Mouse (Mus musculus) forebrain, embryonic 13.5 days (tissue): Measurements from ENCODE around the gene Arl6ip5. TPM values are rescaled to one million over a fixed set of nuclear protein-coding genes. Genes with fewer than 3 reads are reported as not detected.

ENCODE experiments used
- ATAC-seq: fragments of 200-750 bp; cut with Nextera tagmentation; 2 replicates; pipeline ENCODE4 v1.8.0; 2017
- H3K27ac ChIP-seq: fragments of 300-500 bp; sonication (generic); 2 replicates; pipeline ENCODE4 v1.5.1; 2015; ENCODE audit warnings: inconsistent platforms, mild to moderate bottlenecking, moderate library complexity
- H3K27me3 ChIP-seq: fragments of 300-500 bp; sonication (generic); 2 replicates; pipeline ENCODE4 v1.6.1; 2015; ENCODE audit warnings: mild to moderate bottlenecking, inconsistent platforms
- H3K36me3 ChIP-seq: fragments of 300-500 bp; sonication (generic); 2 replicates; pipeline ENCODE4 v1.6.1; 2015; ENCODE audit warnings: mild to moderate bottlenecking, inconsistent platforms; ENCODE audit not compliant: poor library complexity, severe bottlenecking
- H3K4me1 ChIP-seq: fragments of 300-500 bp; sonication (generic); 2 replicates; pipeline ENCODE4 v1.6.1; 2015; ENCODE audit warnings: inconsistent platforms
- H3K4me2 ChIP-seq: fragments of 300-500 bp; sonication (generic); 2 replicates; pipeline ENCODE4 v1.6.1; 2015; ENCODE audit warnings: inconsistent platforms, mild to moderate bottlenecking, moderate library complexity
- H3K4me3 ChIP-seq: fragments of 300-500 bp; sonication (generic); 2 replicates; pipeline ENCODE4 v1.5.1; 2015; ENCODE audit warnings: mild to moderate bottlenecking, inconsistent platforms
- H3K9ac ChIP-seq: fragments of 300-500 bp; sonication (generic); 2 replicates; pipeline ENCODE4 v1.6.1; 2015; ENCODE audit warnings: mild to moderate bottlenecking, inconsistent platforms
- H3K9me3 ChIP-seq: fragments of 300-500 bp; sonication (generic); replicated peaks from 2 replicates; pipeline ENCODE4 v1.6.1; 2016; ENCODE audit warnings: inconsistent platforms
- WGBS: fragments of 180-500 bp; shearing (Covaris S2); methylation state at CpG from one replicate; pipeline ENCODE4 v1.1.7; 2015; 5-methylcytosine and 5-hydroxymethylcytosine counted together
- polyA plus RNA-seq: library from polyadenylated mRNA; unstranded; fragments of >200 nt; fragmentation: Nextera tagmentation; extraction: Ambion mirVana; gene quantifications from 2 replicates; pipeline ENCODE4 v1.2.1, GENCODE M21; 2015

Arl6ip5 gene
- polyA plus RNA-seq, 1 experiment from 2014 or later, result 83.9 TPM

DNA sequence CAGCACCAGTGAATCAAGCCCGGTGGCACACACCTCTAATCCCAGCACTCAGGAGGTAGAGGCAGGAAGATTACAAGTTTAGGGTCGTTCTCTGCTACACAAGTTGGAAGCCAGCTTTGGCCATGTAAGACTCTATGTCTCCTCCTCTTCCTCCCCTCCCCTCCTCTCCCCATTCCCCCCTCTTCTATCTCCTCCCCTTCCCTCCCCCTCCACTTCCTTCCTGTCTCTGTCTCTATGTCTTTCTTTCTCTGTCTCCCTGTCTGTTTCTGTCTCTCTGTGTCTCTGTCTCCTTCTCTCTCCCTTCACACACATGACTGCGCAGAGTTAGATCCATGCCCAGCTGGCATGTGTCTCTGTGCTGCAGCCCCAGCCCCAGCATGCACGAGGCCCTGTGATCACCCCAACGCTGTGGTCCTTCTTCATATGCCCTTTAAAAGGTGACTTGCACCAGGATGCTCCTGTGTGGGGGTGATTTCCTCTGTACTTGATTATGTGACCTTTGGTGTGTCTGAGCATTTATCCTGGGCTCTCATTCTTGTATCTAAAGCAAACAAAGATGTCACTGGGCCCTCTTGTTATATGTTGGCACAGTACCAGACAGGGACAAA, 66.5 kb downstream of the Arl6ip5 start:
- 61% methylated on average over 5 of the region's 5 CpGs for WGBS
- H3K9ac ChIP-seq, result no peak overlapping the region

DNA sequence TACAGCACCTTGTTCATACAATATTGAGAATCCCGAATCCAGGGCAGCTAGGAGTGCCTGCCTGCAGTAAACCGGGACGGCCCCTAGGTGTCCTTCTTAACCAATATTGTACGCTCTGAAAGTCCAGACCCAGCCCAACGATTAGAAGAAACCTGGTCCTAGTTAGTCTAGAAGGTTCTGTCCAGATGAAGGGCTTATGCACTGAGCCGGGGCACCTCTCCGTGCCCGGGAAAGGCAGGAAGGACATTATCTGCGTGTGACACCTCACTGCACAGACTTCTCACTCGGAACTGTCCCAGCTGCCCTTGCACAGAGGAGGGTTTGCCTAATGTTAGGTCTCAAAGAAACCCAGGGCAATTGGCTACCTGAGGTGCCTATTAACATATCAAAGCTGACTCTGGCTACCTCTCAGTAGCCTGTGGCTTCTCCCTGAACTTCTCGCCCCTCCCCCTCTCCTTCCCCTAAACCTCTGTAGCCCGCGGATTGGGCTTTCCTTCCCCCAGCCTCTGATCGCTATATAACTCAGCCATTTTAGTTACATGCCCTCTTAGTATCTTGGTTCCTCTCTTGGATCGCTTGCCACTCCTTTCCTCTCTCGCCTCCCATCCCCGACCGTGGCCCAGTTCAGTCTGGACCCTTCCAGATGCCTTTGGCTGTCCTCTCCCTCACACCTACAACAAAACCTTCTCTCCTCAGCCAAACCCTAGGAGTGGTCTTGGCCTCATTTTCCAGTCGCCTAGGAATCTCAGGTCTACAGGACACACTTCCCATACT, 67.7 kb downstream of the Arl6ip5 start:
- no peaks in the 10 kb centered on the region for H3K27me3 ChIP-seq
- WGBS, result 2% methylated on average over 19 of the region's 19 CpGs
- H3K4me1 ChIP-seq, result peaks cover 26% of the 10 kb centered on the region
- no peak overlapping the region for H3K27ac ChIP-seq
- H3K9ac ChIP-seq, result no peak overlapping the region
- H3K4me3 ChIP-seq, result peak overlapping the region; percentile 0; the same call in 1 of the 2 replicates
- no peaks in the 10 kb centered on the region for H3K36me3 ChIP-seq
- ATAC-seq, result peak; percentile 75
- H3K9me3 ChIP-seq, result no peaks in the 10 kb centered on the region
- H3K4me2 ChIP-seq, result peak overlapping the region; percentile 49

More for the DNA sequence above, 66.5 kb downstream of the Arl6ip5 start:
- Histone ChIP-seq H3K36me3 (no peaks in the 10 kb centered on the region), H3K27me3 (no peaks in the 10 kb centered on the region), H3K4me1 (peaks cover 26% of the 10 kb centered on the region), H3K4me3 (no peak overlapping the region), H3K27ac (no peak overlapping the region), H3K4me2 (no peak overlapping the region), H3K9me3 (no peaks in the 10 kb centered on the region)
- ATAC-seq, result no peak

DNA sequence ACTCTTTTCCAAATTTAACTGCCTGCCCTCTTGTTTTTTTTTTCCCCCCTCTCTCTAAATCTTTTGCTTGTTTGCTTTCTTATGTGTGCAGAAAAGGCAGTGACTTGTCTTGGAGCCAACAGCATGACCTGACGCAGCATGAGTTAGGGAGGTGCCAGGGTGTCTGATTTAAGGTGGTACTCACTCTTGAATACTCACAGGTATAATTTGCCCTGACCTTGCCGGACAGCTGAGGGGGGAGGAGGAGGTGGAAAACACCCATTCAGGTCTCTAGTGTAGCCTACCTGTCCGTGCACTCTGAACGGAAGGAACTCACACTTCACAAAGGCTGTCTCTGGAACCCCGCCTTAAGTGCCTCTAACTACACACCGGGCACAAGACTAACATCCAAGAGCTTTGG, 68.4 kb downstream of the Arl6ip5 start:
- Histone ChIP-seq H3K27me3 (no peaks in the 10 kb centered on the region), H3K9me3 (no peaks in the 10 kb centered on the region), H3K4me3 (no peak overlapping the region), H3K36me3 (peaks cover 2% of the 10 kb centered on the region; the same call in 1 of the 2 replicates), H3K4me1 (peaks cover 26% of the 10 kb centered on the region), H3K27ac (no peak overlapping the region), H3K4me2 (no peak overlapping the region), H3K9ac (no peak overlapping the region)
- WGBS, result 36% methylated on average over 6 of the region's 6 CpGs
- ATAC-seq, result no peak

Other genes starting within 250 kb of the Arl6ip5 start
- gene Fam19a4, start 150.3 kb upstream of the Arl6ip5 start, polyA plus RNA-seq, result 0.52 and 1.1 TPM in 2 replicates
- 5.6 and 7.2 TPM in 2 replicates for gene Eogt, start 61.5 kb upstream of the Arl6ip5 start, polyA plus RNA-seq
- gene Tmf1, start 31.6 kb upstream of the Arl6ip5 start, polyA plus RNA-seq, result 41.0 and 43.1 TPM in 2 replicates
- gene Uba3, start 5.0 kb upstream of the Arl6ip5 start, polyA plus RNA-seq, result 97.9 and 99.9 TPM in 2 replicates
- not detected in 2 replicates for gene Lmod3, start 42.1 kb downstream of the Arl6ip5 start, polyA plus RNA-seq